Mouse (Mus musculus) frontal cortex, postnatal 14 days (tissue): ENCODE data around the gene Olfr1378.

ENCODE experiments used
- DNase-seq, 2 experiments: peaks; one replicate each; pipeline ENCODE4 v3.0.0; 2022; ENCODE audit warnings: low spot score in 2 of 2

Olfr1378 gene

GRCm38 (mm10) chr11:50966230-50966629, at the start of gene Olfr1378:
Gene Olfr1378 (plus strand): TSS chr11:50966530.
- DNase-seq, result no peak

- no peak for DNase-seq
Measured at GRCm38 (mm10) chr11:50930469-50931014, 35.8 kb upstream of the Olfr1378 start.

GRCm38 (mm10) chr11:50931021-50931420, 35.3 kb upstream of the Olfr1378 start:
- DNase-seq, result no peak

GRCm38 (mm10) chr11:50931451-50931866, 34.9 kb upstream of the Olfr1378 start, which contains the start of gene Zfp354b:
Gene Zfp354b (minus strand): TSS chr11:50931633.
- DNase-seq, result peak; percentile 78 to 79

GRCm38 (mm10) chr11:50932040-50932439, 34.3 kb upstream of the Olfr1378 start:
- no peak for DNase-seq

GRCm38 (mm10) chr11:50938435-50938834, 27.9 kb upstream of the Olfr1378 start:
- no peak for DNase-seq

GRCm38 (mm10) chr11:50939621-50940366, 26.5 kb upstream of the Olfr1378 start:
- DNase-seq, result no peak

GRCm38 (mm10) chr11:50942386-50942785, 23.9 kb upstream of the Olfr1378 start:
- no peak for DNase-seq

GRCm38 (mm10) chr11:50943506-50943905, 22.8 kb upstream of the Olfr1378 start, which contains the start of gene 4933414I15Rik:
Gene 4933414I15Rik (minus strand): TSS chr11:50943765.
- no peak for DNase-seq

GRCm38 (mm10) chr11:50952290-50952689, 14.0 kb upstream of the Olfr1378 start:
- DNase-seq, result peak in 1 of 2 experiments; percentile 11

GRCm38 (mm10) chr11:50953665-50954064, 12.7 kb upstream of the Olfr1378 start, which contains the start of gene Prop1:
Gene Prop1 (minus strand): TSS chr11:50953765.
- DNase-seq, result no peak

- no peak for DNase-seq
Measured at GRCm38 (mm10) chr11:50964886-50965285, 1.4 kb upstream of the Olfr1378 start.

- DNase-seq, result no peak
Measured at GRCm38 (mm10) chr11:50977216-50977615, 10.9 kb downstream of the Olfr1378 start.

GRCm38 (mm10) chr11:50981667-50982066, 15.3 kb downstream of the Olfr1378 start, which contains the start of gene Olfr1377:
Gene Olfr1377 (plus strand): TSS chr11:50981967.
- no peak for DNase-seq

- no peak for DNase-seq
Measured at GRCm38 (mm10) chr11:51003296-51003695, 37.0 kb downstream of the Olfr1378 start, which contains the start of gene Olfr51. Gene Olfr51 (plus strand): TSS chr11:51003596.

- DNase-seq, result no peak
Measured at GRCm38 (mm10) chr11:51011821-51012220, 45.5 kb downstream of the Olfr1378 start.

GRCm38 (mm10) chr11:51013936-51014335, 47.6 kb downstream of the Olfr1378 start, which contains the start of gene Olfr54:
Gene Olfr54 (plus strand): TSS chr11:51014236.
- no peak for DNase-seq

GRCm38 (mm10) chr11:51016341-51016740, 50.0 kb downstream of the Olfr1378 start:
- DNase-seq, result no peak
